Mouse (Mus musculus) forebrain, embryonic 14.5 days (tissue): ENCODE results near the gene Rab26. TPM values are rescaled to one million over a fixed set of nuclear protein-coding genes. Genes with fewer than 3 reads are reported as not detected.

Experiments
- ATAC-seq: fragments of 200-750 bp; cut with Nextera tagmentation; 2 replicates; pipeline ENCODE4 v1.8.0; 2017; ENCODE audit warnings: mild to moderate bottlenecking, moderate library complexity
- DNase-seq: peaks from one replicate; pipeline ENCODE4 v3.0.0-alpha.2; 2015; ENCODE audit warnings: low spot score
- H3K27ac ChIP-seq: fragments of 300-500 bp; sonication (generic); 2 replicates; pipeline ENCODE4 v1.5.1; 2014; ENCODE audit warnings: low read depth, mild to moderate bottlenecking, control low read depth, low read length, moderate library complexity
- H3K27me3 ChIP-seq: fragments of 300-500 bp; sonication (generic); replicated peaks from 2 replicates; pipeline ENCODE4 v1.6.1; 2014; ENCODE audit warnings: low read length, control low read depth, mixed read lengths; ENCODE audit not compliant: control insufficient read depth, insufficient read depth
- H3K36me3 ChIP-seq: fragments of 300-500 bp; sonication (generic); 2 replicates; pipeline ENCODE4 v1.6.1; 2014; ENCODE audit warnings: low read length, control low read depth; ENCODE audit not compliant: control insufficient read depth, insufficient read depth
- H3K4me1 ChIP-seq: fragments of 300-500 bp; sonication (generic); 2 replicates; pipeline ENCODE4 v1.6.1; 2014; ENCODE audit warnings: antibody characterized with exemption, low read length, control low read depth; ENCODE audit not compliant: control insufficient read depth, insufficient read depth
- H3K4me2 ChIP-seq: fragments of 300-500 bp; sonication (generic); 2 replicates; pipeline ENCODE4 v1.6.1; 2014; ENCODE audit warnings: mild to moderate bottlenecking, control low read depth, low read length
- H3K4me3 ChIP-seq: fragments of 300-500 bp; sonication (generic); 2 replicates; pipeline ENCODE4 v1.5.1; 2014; ENCODE audit warnings: low read depth, low read length, control low read depth
- H3K9ac ChIP-seq: fragments of 300-500 bp; sonication (generic); 2 replicates; pipeline ENCODE4 v1.6.1; 2014; ENCODE audit warnings: mild to moderate bottlenecking, low read length, control low read depth, moderate library complexity
- H3K9me3 ChIP-seq: fragments of 300-500 bp; sonication (generic); replicated peaks from 2 replicates; pipeline ENCODE4 v1.6.1; 2016; ENCODE audit warnings: low read length, control low read depth, mixed read lengths; ENCODE audit not compliant: control insufficient read depth
- WGBS: fragments of 180-500 bp; shearing (Covaris S2); extraction: QIAGEN DNeasy Blood & Tissue Kit; methylation state at CpG from one replicate; pipeline ENCODE4 v1.1.7; 2014; 5-methylcytosine and 5-hydroxymethylcytosine counted together
- polyA plus RNA-seq: library from polyadenylated mRNA; unstranded; fragments of >200 nt; fragmentation: Nextera tagmentation; extraction: Ambion mirVana; gene quantifications from 2 replicates; pipeline ENCODE4 v1.2.1, GENCODE M21; 2014

The Rab26 gene
- 4.0 TPM in 2 replicates for polyA plus RNA-seq

DNA sequence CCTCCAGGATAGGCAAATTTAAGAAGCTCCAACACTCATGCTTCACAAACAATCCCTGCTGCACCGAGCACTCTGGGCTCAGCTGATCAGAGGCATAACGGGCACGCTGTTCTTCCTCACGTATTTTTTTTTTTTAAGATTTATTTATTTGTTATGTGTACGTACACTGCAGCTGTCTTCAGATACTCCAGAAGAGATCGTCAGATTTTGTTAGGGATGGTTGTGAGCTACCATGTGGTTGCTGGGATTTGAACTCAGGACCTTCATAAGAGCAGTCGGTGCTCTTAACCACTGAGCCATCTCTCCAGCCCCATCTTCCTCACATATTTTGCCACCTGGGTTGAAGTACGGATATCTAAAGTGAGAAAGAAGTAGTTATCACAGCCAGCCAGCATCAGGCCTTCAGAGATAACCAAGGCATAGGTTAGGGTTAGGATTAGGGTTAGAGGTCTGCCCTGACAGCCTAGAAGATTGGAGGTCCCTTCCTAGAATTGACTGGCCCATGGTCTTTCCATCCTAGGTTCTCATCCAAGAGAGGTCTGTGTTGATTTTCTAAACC, at the start of gene Rab26:
Gene Rab26, minus strand, starts transcription at position 51 of the 559 bp plus-strand sequence.
- Histone ChIP-seq H3K4me2 (peak within 1 kb of the TSS; percentile 50), H3K9me3 (no peaks in the 10 kb centered on the region), H3K27ac (no peak within 1 kb of the TSS), H3K4me3 (peak within 1 kb of the TSS; percentile 18), H3K36me3 (peaks cover 15% of the 10 kb centered on the region), H3K4me1 (peaks cover 29% of the 10 kb centered on the region), H3K27me3 (no peaks in the 10 kb centered on the region), H3K9ac (peak within 1 kb of the TSS; percentile 47)
- no peak for DNase-seq
- 85% methylated on average over 8 of the region's 8 CpGs for WGBS
- ATAC-seq = no peak

DNA sequence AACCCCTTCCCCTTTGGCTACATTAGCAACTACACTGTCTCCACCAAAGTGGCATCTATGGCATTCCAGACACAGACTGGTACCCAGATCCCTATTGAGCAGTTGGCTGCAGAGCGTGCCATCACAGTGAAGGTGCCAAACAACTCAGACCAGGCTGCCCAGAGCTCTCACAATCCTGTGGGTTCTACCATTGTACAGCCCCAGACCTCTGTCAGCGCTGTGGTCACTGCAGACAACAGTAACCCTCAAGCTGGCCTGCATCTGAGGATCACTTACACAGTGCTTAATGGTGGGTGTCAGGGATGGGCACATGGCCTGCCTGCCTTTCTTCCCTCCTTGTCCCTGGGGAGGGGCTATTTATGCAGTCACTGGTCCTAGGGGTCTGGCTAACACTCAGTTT, 46.3 kb upstream of the Rab26 start:
- DNase-seq (no peak), ATAC-seq (no peak)
- Histone ChIP-seq H3K9ac (no peak overlapping the region), H3K4me1 (no peaks in the 10 kb centered on the region), H3K4me2 (no peak overlapping the region), H3K27ac (no peak overlapping the region), H3K36me3 (peaks cover 79% of the 10 kb centered on the region), H3K27me3 (no peaks in the 10 kb centered on the region), H3K4me3 (no peak overlapping the region), H3K9me3 (no peaks in the 10 kb centered on the region)
- 95% methylated on average over 2 of the region's 2 CpGs for WGBS

DNA sequence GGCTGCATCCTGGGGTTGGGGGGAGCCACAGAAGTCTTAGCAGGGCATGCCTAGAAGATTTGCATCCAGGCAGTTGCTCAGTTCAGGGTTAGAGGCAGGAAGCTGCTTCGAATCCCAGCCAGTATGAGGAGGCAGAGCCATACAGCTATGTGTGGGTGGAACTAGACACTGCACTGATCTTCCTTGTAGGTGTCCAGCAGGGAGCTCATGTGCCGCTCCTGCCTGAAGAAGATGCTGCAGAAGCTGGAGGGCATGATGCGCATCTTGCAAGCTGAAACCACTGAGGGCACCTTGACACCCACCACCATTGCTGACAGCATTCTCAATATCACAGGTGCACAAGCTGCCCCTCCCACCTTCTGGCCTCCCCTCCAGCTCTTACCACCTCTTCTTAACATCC, 45.5 kb upstream of the Rab26 start:
- Histone ChIP-seq H3K9me3 (no peaks in the 10 kb centered on the region), H3K27me3 (no peaks in the 10 kb centered on the region), H3K4me3 (no peak overlapping the region), H3K36me3 (peaks cover 78% of the 10 kb centered on the region), H3K4me2 (no peak overlapping the region), H3K4me1 (no peaks in the 10 kb centered on the region), H3K27ac (no peak overlapping the region), H3K9ac (no peak overlapping the region)
- WGBS = 92% methylated on average over 3 of the region's 3 CpGs
- DNase-seq = no peak
- ATAC-seq = no peak

DNA sequence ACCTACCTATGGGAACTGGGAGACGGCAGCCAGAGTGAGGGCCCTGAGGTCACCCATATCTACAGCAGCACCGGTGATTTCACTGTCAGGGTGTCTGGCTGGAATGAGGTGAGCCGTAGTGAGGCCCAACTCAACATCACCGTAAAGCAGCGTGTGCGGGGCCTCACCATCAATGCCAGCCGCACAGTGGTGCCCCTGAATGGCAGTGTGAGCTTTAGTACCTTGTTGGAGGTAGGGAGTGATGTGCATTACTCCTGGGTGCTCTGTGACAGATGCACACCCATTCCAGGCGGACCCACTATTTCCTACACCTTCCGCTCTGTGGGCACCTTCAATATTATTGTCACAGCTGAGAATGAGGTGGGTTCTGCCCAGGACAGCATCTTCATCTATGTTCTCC, 39.8 kb upstream of the Rab26 start:
- no peak for DNase-seq
- H3K4me2 ChIP-seq = no peak overlapping the region
- H3K4me1 ChIP-seq = no peaks in the 10 kb centered on the region
- no peak overlapping the region for H3K4me3 ChIP-seq
- no peaks in the 10 kb centered on the region for H3K9me3 ChIP-seq
- ATAC-seq = no peak
- peaks cover 88% of the 10 kb centered on the region for H3K36me3 ChIP-seq
- no peak overlapping the region for H3K9ac ChIP-seq
- 93% methylated on average over 9 of the region's 9 CpGs for WGBS
- H3K27me3 ChIP-seq = no peaks in the 10 kb centered on the region
- H3K27ac ChIP-seq = no peak overlapping the region

DNA sequence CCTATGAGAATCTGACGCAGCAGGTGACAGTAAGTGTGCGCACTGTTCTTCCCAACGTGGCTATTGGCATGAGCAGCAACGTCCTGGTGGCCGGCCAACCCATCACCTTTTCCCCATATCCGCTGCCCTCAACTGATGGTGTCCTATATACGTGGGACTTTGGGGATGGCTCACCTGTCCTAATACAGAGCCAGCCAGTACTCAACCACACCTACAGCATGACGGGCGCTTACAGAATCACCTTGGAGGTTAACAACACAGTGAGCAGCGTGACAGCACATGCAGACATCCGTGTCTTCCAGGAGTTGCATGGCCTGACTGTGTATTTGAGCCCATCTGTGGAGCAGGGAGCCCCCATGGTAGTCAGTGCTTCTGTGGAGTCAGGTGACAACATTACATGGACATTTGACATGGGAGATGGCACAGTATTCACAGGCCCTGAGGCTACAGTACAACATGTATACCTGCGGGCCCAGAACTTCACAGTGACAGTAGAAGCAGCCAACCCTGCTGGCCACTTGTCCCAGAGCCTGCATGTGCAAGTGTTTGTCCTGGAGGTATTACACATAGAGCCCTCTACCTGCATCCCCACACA, 38.7 kb upstream of the Rab26 start:
- no peaks in the 10 kb centered on the region for H3K4me1 ChIP-seq
- DNase-seq (no peak), ATAC-seq (no peak)
- H3K4me3 ChIP-seq = no peak overlapping the region
- H3K9me3 ChIP-seq = no peaks in the 10 kb centered on the region
- 94% methylated on average over 12 of the region's 12 CpGs for WGBS
- no peaks in the 10 kb centered on the region for H3K27me3 ChIP-seq
- no peak overlapping the region for H3K4me2 ChIP-seq
- peaks cover 77% of the 10 kb centered on the region for H3K36me3 ChIP-seq
- no peak overlapping the region for H3K9ac ChIP-seq
- H3K27ac ChIP-seq = no peak overlapping the region

DNA sequence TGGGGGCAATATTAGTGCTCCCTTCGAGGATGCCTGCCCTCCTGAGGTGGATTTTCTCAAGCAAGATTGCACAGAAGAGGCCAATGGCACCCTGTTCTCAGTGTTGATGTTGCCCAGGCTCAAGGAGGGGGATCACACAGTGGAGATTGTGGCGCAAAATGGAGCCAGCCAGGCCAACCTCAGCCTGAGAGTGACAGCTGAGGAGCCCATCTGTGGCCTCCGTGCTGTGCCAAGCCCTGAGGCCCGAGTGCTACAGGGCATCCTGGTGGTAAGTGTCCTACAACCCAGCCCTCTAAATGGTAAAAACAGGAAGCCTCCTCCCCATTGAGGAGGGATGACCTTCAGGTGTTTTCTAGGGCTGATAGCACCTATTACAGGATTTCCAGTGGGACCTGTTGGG, 35.8 kb upstream of the Rab26 start:
- Histone ChIP-seq H3K4me3 (no peak overlapping the region), H3K4me1 (no peaks in the 10 kb centered on the region), H3K4me2 (no peak overlapping the region), H3K9me3 (no peaks in the 10 kb centered on the region), H3K9ac (no peak overlapping the region), H3K27me3 (no peaks in the 10 kb centered on the region), H3K36me3 (peaks cover 73% of the 10 kb centered on the region), H3K27ac (no peak overlapping the region)
- 90% methylated on average over 4 of the region's 4 CpGs for WGBS
- ATAC-seq (no peak), DNase-seq (no peak)

DNA sequence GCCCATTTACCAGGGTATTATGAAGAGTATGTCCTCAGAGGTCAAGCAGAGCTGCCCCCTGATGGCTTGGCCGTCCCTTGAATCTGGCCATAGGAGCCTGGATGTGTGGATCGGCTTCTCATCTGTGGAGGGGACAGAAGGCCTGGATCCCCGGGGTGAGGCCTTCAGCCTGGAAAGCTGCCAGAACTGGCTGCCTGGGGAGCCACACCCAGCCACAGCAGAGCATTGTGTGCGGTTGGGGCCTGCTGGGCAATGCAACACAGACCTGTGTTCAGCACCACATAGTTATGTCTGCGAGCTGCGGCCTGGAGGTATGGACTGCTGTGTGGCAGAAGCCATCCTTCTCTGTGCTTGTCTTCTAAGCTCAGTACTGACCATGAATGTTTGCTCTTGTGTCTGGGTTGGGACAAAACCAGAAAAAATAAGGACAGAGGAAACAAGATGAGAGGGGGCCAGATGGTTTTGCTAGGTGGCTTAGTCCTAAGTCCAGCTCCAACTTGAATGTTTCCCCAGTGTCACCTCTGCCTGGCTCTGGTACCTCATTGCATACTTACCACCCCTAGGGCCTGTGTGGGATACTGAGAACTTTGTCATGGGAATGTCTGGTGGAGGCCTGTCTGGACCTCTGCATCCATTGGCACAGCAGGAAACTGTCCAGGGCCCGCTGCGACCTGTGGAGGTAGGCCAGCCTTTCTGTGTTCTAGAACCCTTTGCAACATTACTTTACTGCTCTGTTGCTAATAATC, 33.2 kb upstream of the Rab26 start:
- no peaks in the 10 kb centered on the region for H3K27me3 ChIP-seq
- no peak overlapping the region for H3K9ac ChIP-seq
- no peaks in the 10 kb centered on the region for H3K4me1 ChIP-seq
- WGBS = 67% methylated on average over 8 of the region's 8 CpGs
- ATAC-seq (no peak), DNase-seq (no peak)
- H3K9me3 ChIP-seq = no peaks in the 10 kb centered on the region
- H3K27ac ChIP-seq = no peak overlapping the region
- no peak overlapping the region for H3K4me3 ChIP-seq
- no peak overlapping the region for H3K4me2 ChIP-seq
- H3K36me3 ChIP-seq = peaks cover 48% of the 10 kb centered on the region

DNA sequence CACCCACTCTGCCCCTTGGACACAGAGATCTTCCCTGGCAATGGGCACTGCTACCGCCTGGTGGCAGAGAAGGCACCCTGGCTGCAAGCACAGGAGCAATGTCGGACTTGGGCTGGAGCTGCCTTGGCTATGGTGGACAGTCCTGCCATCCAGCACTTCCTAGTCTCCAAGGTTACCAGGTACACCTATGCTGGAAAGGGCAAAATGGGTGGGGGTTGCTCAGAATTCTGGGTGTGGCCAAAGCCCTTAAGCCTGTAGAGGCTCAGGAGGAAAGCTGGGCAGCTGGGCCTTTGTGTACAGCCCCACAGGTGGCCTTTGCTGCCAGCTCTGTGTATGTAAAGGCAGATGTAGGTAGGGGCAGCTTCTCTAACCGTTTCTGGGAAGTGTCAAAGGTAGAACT, 31.8 kb upstream of the Rab26 start:
- DNase-seq = no peak

DNA sequence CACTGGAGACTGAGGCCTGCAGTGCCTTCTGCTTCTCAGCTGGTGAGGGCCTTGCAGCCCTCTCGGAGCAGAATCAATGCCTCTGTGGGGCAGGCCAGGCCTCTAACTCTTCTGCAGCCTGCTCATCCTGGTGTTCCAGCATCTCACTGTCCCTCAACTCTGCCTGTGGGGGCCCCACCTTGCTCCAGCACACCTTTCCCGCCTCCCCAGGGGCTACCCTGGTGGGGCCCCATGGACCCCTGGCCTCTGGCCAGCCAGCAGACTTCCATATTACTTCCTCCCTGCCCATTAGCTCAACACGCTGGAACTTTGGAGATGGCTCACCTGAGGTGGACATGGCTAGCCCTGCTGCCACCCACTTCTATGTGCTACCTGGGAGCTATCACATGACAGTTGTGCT, 31.1 kb upstream of the Rab26 start:
- no peak overlapping the region for H3K9ac ChIP-seq
- no peaks in the 10 kb centered on the region for H3K9me3 ChIP-seq
- H3K27ac ChIP-seq = no peak overlapping the region
- H3K4me1 ChIP-seq = no peaks in the 10 kb centered on the region
- 90% methylated on average over 3 of the region's 3 CpGs for WGBS
- DNase-seq (no peak), ATAC-seq (no peak)
- no peak overlapping the region for H3K4me2 ChIP-seq
- no peaks in the 10 kb centered on the region for H3K27me3 ChIP-seq
- H3K4me3 ChIP-seq = no peak overlapping the region
- peaks cover 28% of the 10 kb centered on the region for H3K36me3 ChIP-seq

More for the DNA sequence above, 31.8 kb upstream of the Rab26 start:
- H3K4me2 ChIP-seq = no peak overlapping the region
- no peaks in the 10 kb centered on the region for H3K4me1 ChIP-seq
- WGBS = 65% methylated on average over 3 of the region's 3 CpGs
- H3K4me3 ChIP-seq = no peak overlapping the region
- 0 out of 2 replicates have a peak overlapping the region, but pooled peaks have one; percentile 7 for H3K27ac ChIP-seq
- no peak for ATAC-seq
- peaks cover 34% of the 10 kb centered on the region for H3K36me3 ChIP-seq
- H3K27me3 ChIP-seq = no peaks in the 10 kb centered on the region
- H3K9ac ChIP-seq = no peak overlapping the region
- H3K9me3 ChIP-seq = no peaks in the 10 kb centered on the region
